Mouse (Mus musculus) thymus, postnatal 4 days (tissue): ENCODE measurements around the gene Cgref1.
A peak's percentile ranks its signal among the peaks of the same experiment; 100 is the strongest.

ENCODE experiments used
- DNase-seq: peaks from one replicate; pipeline ENCODE4 v3.0.0; 2021

Gene Cgref1

GRCm38 (mm10) chr5:30944956-30945781 is at the start of gene Cgref1:
Gene Cgref1, minus strand, starts transcription at chr5:30945591.
- DNase-seq: peak; percentile 66

GRCm38 (mm10) chr5:30994074-30994473 is 48.7 kb upstream of the Cgref1 start:
- DNase-seq: no peak

- no peak for DNase-seq
Measured at GRCm38 (mm10) chr5:30992980-30993676, 47.7 kb upstream of the Cgref1 start.

GRCm38 (mm10) chr5:30982357-30982756 is 37.0 kb upstream of the Cgref1 start:
- DNase-seq: no peak

- no peak for DNase-seq
Measured at GRCm38 (mm10) chr5:30974870-30975656, 29.7 kb upstream of the Cgref1 start.

- no peak for DNase-seq
Measured at GRCm38 (mm10) chr5:30969440-30969839, 24.0 kb upstream of the Cgref1 start.

- no peak for DNase-seq
Measured at GRCm38 (mm10) chr5:30968416-30968815, 23.0 kb upstream of the Cgref1 start, which contains the start of gene Tcf23. Gene Tcf23, plus strand, starts transcription at chr5:30968662.

GRCm38 (mm10) chr5:30966189-30966588 is 20.8 kb upstream of the Cgref1 start:
- no peak for DNase-seq

- no peak for DNase-seq
Measured at GRCm38 (mm10) chr5:30963916-30964315, 18.5 kb upstream of the Cgref1 start.

- DNase-seq: no peak
Measured at GRCm38 (mm10) chr5:30961545-30962505, 16.4 kb upstream of the Cgref1 start.

GRCm38 (mm10) chr5:30960814-30961213 is 15.4 kb upstream of the Cgref1 start:
- no peak for DNase-seq

- DNase-seq: peak; percentile 99
Measured at GRCm38 (mm10) chr5:30959966-30960501, 14.6 kb upstream of the Cgref1 start, which contains the start of gene Preb. Gene Preb, minus strand, starts transcription at chr5:30960361.

GRCm38 (mm10) chr5:30959198-30959854 is 13.9 kb upstream of the Cgref1 start:
- DNase-seq: no peak

GRCm38 (mm10) chr5:30957891-30958290 is 12.5 kb upstream of the Cgref1 start:
- no peak for DNase-seq

- DNase-seq: no peak
Measured at GRCm38 (mm10) chr5:30955751-30956150, 10.4 kb upstream of the Cgref1 start.

- DNase-seq: no peak
Measured at GRCm38 (mm10) chr5:30954556-30954955, 9.2 kb upstream of the Cgref1 start.

- DNase-seq: no peak
Measured at GRCm38 (mm10) chr5:30954065-30954464, 8.7 kb upstream of the Cgref1 start.

- DNase-seq: no peak
Measured at GRCm38 (mm10) chr5:30952551-30952950, 7.2 kb upstream of the Cgref1 start.

GRCm38 (mm10) chr5:30951706-30952105 is 6.3 kb upstream of the Cgref1 start:
- DNase-seq: no peak

- no peak for DNase-seq
Measured at GRCm38 (mm10) chr5:30950922-30951321, 5.5 kb upstream of the Cgref1 start.

- DNase-seq: no peak
Measured at GRCm38 (mm10) chr5:30950451-30950850, 5.1 kb upstream of the Cgref1 start.
